Mouse (Mus musculus) left cerebral cortex, postnatal 25 days (tissue): ENCODE measurements around the gene Edaradd. TPM values are rescaled to one million over a fixed set of nuclear protein-coding genes. Genes with fewer than 3 reads are reported as not detected.

Experiments
- DNase-seq, 2 experiments: peaks; one replicate each; pipeline ENCODE4 v3.0.0; 2022; ENCODE audit warnings: low spot score in 2 of 2, mixed read lengths in 1 of 2
- intact Hi-C: fragments of 180-260 bp; cut with DNase I; formaldehyde crosslinking; loops from one replicate; pipeline ENCODE4 v1.15.1; 2025
- total RNA-seq, 2 experiments: library from RNA; stranded (reverse); gene quantifications; 2 replicates each; pipeline ENCODE4 v1.2.3; 2021

Edaradd gene
- total RNA-seq, 2 experiments from 2014 or later, result 0.09 to 0.16 TPM

DNA sequence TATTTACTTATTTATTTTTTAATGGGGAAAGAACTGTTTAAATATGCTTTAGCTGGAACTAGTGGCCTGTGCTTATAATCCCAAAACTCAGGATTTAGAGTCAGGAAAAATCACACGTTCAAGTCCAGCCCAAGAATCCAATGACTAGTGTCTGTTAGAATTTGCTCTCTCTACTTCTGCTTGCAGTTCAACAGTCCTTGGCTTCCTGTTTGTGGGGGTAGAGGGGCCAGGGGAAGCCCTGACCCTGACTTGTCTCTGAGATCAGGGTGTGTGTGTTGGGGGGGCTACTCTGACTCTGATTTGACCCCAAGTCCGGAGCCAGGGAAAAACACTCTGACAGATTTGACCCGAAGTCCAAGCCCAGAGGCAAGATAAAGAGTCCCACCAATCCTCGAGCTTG is 5.4 kb upstream of the Edaradd start:
- intact Hi-C loops, result no loop called here
- no peak for DNase-seq

DNA sequence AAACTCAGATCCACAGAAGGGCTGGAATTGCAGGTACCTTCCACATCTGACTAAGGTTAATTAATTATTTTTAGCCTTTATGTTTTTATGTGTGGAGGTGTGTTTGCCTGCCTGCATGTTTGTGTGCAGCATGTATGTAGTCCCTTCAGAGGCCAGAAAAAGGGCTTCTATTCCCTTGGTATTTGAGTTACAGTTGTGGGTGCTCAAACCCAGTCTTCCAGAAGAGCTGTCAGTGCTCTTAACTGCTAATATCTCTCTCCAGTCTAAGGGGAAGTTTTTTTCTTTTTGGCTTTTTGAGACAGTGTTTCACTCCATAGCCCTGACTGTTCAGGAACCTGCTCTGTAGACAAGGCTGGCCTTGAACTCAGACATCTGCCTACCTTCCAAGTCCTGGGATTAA is 2.1 kb upstream of the Edaradd start:
- DNase-seq, result no peak
- intact Hi-C loops, result no loop called here

DNA sequence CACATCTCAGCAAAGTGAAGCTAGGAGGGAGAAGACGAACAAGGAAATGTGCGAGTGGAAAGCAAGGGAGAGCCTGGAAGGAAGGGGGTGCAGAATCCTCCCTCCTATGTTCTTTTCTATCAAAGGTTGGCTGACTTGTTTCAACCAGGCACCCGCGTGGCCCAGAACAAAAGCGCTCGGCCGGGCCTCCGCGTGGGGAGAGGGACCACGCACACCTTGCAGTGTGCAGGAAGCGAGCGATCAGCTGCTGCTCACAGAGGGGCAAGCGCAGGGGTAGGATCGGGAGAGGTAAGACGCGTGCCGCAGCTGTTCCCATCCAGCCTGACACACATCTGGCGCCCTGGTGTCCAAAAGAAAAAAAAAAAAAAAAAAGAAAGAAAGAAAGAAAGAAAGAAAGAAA is 867 bp downstream of the Edaradd start:
- intact Hi-C loops, result no loop called here
- DNase-seq, result no peak

GRCm38 (mm10) chr13:12511189-12511965 is 8.9 kb downstream of the Edaradd start:
- intact Hi-C loops, result no loop called here
- no peak for DNase-seq

GRCm38 (mm10) chr13:12510032-12510431 is 10.2 kb downstream of the Edaradd start:
- DNase-seq, result no peak
- intact Hi-C loops, result no loop called here

DNA sequence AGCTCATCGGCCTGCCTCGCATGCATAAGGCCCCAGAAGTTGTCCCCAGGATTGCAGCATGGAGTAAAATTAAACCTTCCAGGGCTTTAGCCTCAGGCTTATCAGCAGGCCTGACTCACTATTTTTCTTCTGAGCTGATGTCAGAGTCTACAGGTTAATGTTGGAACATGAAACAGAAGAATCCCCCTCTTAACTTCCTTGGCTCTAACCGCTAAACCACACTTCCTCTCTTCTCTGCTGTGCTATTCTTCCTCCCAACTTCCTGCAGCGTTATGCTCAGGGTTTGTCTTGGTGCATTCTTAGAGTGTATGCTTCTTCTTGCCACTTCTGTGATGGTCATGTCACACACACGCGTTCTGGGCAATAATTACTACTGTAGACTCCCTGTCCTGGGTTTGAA is 12.8 kb downstream of the Edaradd start:
- DNase-seq, result no peak
- intact Hi-C loops, result no loop called here

DNA sequence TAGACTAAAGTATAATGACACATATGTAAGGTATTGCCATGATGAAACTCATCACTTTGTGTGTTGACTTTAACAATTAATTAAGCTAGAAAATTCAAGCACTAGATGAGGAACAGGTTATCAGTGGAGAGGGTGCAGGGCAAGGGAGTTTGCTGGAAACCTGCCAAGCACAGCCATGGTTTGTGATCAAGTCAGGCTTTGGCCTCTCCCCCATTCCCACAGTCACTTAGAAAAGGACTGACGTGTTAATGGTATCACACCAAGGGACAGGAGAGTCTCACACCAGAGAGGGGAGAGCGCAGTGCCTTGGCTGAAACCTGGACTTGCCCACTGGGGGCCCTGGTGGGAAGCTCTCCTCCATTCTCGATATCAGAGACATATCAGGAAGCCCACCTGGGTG is 14.9 kb downstream of the Edaradd start:
- intact Hi-C loops, result no loop called here
- no peak for DNase-seq

DNA sequence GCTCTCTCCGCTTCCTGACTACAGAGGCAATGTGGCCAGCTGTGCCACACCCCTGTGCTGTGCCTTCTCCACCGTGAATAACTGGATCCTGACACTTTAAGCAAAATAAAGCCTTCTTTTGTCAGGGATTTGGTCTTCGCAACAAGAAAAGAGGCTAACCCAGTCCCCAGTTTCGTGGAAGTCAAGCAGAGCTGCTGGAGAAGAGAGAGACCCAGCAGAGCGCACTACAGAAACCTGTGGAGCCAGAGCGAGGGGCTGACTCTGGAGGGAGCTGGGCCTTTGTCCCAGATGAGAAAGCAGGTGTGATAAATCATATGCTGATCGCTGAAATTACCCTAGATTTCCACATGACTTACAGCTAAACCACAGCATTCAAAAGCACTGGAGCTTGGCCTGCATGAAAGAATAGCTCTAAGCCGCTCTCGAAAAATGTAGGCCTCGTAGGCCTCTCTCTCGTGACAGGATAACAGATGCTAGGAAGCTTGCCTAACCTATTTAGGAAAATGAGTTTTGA is 16.9 kb downstream of the Edaradd start:
- intact Hi-C loops, result no loop called here
- DNase-seq, result no peak

DNA sequence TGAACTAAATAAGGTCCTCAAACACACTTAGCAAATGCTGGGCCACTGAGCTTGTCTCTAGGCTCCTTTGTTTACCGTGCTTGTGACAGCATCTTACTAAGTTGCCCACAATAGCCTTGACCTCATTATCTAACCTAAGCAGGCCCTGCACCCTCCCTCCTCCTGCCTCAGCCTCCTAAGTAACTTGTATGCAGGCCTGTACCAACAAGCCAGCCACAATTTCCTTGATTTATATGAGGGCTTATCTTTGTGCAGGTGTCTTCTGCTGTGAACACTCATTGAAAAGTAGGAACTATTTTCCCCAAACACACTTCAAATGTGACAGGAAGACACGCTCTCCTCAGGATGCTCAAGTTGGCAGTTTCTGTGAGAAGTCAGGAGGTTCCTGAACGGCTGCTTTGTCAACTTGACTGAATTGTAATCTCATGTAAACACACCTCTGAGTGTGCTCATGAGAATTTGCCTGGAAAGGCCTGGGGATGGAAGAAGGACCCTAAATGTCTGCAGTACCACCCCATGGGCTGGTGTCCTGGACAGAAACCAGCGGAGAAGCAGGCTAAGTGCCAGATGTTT is 17.5 kb downstream of the Edaradd start:
- intact Hi-C loops, result no loop called here
- DNase-seq, result no peak

DNA sequence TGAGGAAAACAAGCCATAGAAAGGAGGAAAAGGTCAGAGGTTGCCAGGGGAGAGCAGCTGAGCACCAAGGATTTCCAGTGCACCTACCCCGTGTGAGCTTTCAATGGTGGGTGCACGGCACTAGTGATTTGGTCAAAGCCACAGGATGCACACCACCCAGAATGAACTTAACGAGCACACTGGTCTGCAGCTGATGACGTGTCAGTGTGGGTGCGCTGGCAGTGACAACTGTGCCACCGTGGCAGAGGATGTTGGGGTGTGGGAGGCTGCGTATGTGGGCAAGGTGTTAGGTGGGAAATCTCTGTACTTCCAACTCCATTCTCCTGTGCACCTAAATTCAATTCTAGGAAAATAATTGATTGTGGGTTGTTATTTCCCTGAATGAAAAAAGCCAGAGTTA is 21.1 kb downstream of the Edaradd start:
- DNase-seq, result peak in 1 of 2 experiments; percentile 51
- intact Hi-C loops, result no loop called here

DNA sequence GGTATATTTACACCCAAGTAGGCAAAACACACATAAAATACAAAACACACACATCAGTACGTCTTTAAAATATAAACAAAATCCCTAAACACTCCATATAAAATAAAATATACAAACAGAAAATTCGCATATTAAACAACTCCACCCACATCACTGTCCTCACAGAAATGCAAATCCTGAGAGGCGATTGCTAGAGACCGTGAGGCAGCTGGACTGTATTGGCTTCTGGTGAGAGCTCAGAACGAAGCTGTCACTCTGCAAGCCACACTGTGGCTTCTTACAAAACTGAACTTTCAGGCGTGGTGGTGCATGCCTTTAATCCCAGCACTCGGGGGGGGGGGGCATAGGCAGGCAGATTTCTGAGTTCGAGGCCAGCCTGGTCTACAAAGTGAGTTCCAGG is 22.4 kb downstream of the Edaradd start:
- DNase-seq, result no peak

DNA sequence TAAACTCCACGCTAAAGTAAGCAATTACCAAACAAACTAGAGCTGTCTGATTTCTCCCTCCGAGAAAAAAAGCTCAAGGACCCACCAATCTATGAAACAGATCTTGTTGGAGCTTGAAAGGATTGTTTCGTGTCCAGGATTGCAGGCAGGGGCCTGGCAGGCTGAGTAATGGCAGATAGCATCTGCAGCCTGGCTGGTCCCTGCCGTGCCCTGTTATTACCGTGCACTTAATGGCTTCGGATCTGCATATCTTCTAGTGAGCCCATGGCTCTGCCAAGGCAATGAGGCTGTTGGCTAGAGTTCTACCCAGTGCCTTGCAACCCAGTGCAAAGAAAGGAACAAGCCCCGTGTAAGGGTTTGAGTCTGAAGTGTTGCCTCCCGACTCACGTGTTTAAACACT is 25.5 kb downstream of the Edaradd start:
- DNase-seq, result no peak
- intact Hi-C loops, result no loop called here

More for the DNA sequence above, 22.4 kb downstream of the Edaradd start:
- intact Hi-C loops, result no loop called here

DNA sequence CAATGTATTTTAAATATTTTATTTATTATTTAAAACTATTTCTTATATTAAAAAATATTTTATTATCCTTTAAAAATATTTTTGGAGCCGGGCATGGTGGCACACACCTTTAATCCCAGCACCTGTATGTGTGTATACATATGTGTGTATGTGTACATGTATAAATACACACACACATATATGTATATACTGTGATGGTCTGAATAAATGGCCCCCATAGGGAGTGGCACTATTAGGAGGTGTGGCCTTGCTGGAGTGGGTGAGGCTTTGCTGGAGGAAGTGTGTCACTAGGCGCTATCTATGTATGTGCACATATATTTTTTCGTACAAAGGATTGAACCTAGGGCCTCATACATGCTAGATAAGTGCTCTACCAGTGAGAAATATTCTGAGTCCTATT is 27.7 kb downstream of the Edaradd start:
- intact Hi-C loops, result no loop called here

GRCm38 (mm10) chr13:12485640-12486039 is 34.6 kb downstream of the Edaradd start:
- no peak for DNase-seq
- intact Hi-C loops, result no loop called here

More for the DNA sequence above, 27.7 kb downstream of the Edaradd start:
- no peak for DNase-seq

GRCm38 (mm10) chr13:12485197-12485596 is 35.0 kb downstream of the Edaradd start:
- DNase-seq, result no peak
- intact Hi-C loops, result no loop called here

- DNase-seq, result no peak
- intact Hi-C loops, result no loop called here
These were observed 40.4 kb downstream of the Edaradd start for GRCm38 (mm10) chr13:12479802-12480201.

- intact Hi-C loops, result no loop called here
These were observed 41.9 kb downstream of the Edaradd start for GRCm38 (mm10) chr13:12478301-12478700.

DNA sequence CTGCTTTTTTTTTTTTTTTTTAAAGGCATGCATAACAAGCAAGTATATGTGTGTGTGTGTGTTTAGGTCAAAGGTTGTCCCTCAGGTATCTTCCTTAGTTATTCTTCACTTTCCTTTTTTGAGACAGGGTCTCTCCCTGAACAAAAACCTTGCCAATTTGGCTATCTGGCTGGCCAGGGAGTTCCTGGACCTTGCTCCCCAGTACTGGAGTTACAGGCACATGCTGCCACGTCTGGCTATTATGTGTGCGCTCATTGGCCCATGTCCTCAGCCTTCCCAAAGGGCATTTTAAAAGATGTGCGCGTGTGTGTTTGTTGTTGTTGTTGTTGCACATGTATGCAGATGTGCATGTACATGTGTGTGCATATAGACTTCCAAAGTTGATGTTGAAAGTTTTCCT is 43.4 kb downstream of the Edaradd start:
- intact Hi-C loops, result no loop called here
- no peak for DNase-seq

More at GRCm38 (mm10) chr13:12478301-12478700, 41.9 kb downstream of the Edaradd start:
- no peak for DNase-seq

- no peak for DNase-seq
These were observed 45.0 kb downstream of the Edaradd start for GRCm38 (mm10) chr13:12475239-12475638.

GRCm38 (mm10) chr13:12473724-12474378 is 46.4 kb downstream of the Edaradd start:
- intact Hi-C loops, result loop anchor here (1.0 to 5.0 kb wide), 5 partner anchors 65 to 941 kb away; no protein-coding TSS in a partner anchor
- DNase-seq, result peak; percentile 72 to 77

More at GRCm38 (mm10) chr13:12475239-12475638, 45.0 kb downstream of the Edaradd start:
- intact Hi-C loops, result no loop called here

- no peak for DNase-seq
- intact Hi-C loops, result no loop called here
These were observed 51.8 kb downstream of the Edaradd start for GRCm38 (mm10) chr13:12468488-12468887.
